Mouse (Mus musculus) brain, embryonic 14.5 days (tissue): ENCODE data around the gene Tssk1.
A peak's percentile ranks its signal among the peaks of the same experiment; 100 is the strongest.

ENCODE experiments used
- CTCF ChIP-seq: fragments of 200-500 bp; IDR thresholded peaks from 2 replicates; pipeline ENCODE4 v1.5.1; 2012; ENCODE audit warnings: inconsistent platforms, mild to moderate bottlenecking, moderate library complexity, borderline replicate concordance; ENCODE audit not compliant: insufficient read depth, insufficient read length; ENCODE audit errors: extremely low read depth
- POLR2A ChIP-seq: fragments of 200-500 bp; IDR thresholded peaks from 2 replicates; pipeline ENCODE4 v1.6.1; 2012; ENCODE audit warnings: mild to moderate bottlenecking, inconsistent platforms, borderline replicate concordance; ENCODE audit not compliant: poor library complexity, insufficient read depth, insufficient read length, severe bottlenecking; ENCODE audit errors: extremely low read depth

DNA sequence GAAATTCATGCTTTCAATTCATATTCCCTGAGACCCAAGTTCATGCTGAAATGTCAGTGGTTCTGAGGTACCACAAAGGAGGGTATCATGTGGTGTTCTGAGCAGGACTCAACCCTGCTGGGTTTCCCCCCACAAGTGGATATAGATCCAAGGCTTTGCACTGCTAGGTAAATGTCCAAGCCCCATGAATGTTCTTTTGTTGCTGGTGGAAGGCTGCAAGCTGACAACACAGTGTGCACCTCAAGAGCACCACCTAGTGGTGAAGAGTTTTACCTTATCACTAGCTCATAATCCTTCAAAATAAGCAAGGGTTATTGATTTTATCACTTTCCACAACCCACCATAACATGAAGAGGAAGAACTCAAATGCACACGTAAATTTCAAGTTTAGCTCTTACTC, 45.1 kb upstream of the Tssk1 start:
- TF ChIP-seq CTCF, result peak; percentile 80; the same call in 1 of the 2 replicates
- no peak for TF ChIP-seq POLR2A
